Mouse (Mus musculus) layer of hippocampus, adult 18-20 months (tissue): ENCODE measurements at regions not wholly inside any gene's neighbourhood (a gene's known extent, or its start where the extent isn't known, plus 50 kb on each side); places are given as distances from the start of the nearest gene placed in this dataset.
"Not testable (repeated sequence)": the region's sequence is repeated elsewhere in the genome, so short reads cannot be mapped to it uniquely, and the experiment has no call there.

Experiments
- DNase-seq, 2 experiments: peaks; one replicate each; pipeline ENCODE4 v3.0.0; 2022; ENCODE audit warnings: low spot score in 2 of 2

DNA sequence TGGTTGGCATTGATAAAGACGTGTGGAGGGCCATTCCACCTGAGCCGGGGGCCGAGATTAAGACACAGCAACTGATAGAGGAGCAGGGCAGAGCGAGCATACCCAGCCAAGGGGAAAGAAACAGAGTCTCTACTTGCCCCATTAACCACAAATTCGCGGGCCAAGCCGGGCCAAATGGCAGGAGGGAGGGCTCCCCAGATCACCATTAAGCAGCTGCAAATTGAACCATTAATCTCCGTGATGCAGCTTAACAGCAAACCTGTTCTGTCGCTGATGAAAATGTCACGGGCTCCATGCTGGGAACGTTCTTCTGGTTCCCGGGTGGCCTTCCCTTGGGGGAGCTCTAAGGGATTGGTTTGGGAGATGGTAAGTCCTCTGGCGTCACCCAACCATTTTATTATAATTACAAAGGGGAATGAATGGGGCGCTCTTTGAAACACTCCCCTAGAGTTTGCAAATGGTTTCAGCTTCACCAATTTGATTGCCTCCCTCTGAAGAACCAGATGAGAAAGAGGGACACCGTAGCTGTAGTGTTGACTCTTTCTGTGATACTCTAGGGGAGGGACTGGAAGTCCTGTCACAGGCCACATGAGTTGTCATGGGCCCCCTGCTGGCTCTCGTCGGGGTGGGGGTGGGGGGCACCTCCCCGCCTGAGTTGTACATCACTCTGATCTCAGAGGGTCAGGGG, 124.8 kb downstream of the Enc1 start:
- DNase-seq = no peak

DNA sequence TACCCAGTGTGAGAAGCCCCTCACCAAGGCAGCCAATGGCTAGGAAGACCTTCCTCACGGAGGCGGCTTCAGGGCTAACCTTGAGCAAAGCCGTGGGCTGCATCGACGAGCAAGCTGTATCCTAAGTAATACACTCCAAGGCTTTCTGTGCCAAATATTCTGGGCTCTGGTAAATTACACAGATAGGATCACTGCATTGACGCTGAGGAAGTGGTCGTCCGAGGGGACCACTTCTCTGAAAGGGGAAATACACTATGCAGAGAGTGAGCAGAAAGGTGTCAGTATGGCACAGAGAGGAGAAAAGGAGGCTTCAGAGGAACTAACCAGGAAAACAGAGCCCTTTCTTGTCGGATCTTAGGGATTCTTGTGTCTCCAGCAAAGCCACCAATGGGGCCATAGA, 124.1 kb downstream of the Enc1 start:
- no peak for DNase-seq

DNA sequence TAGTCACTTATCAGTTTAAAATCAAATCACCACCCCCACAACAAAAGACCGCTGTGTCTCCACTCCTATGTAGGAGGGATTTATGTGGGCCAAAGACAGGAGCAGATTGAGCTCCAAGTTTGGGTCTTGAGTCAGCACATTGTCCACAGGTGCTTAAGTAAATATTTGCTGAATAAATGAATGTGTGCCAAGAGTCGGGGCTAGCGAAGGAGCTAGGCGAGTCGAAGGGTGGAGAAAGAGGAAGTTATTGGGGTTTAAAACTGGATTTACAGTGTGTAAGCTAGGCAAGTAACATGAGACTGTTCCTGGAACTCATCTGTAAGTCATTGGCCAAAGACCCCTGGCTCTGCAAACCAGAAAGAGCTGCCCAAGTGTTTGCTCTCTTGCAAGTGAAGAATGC, 122.9 kb downstream of the Enc1 start:
- DNase-seq = no peak

DNA sequence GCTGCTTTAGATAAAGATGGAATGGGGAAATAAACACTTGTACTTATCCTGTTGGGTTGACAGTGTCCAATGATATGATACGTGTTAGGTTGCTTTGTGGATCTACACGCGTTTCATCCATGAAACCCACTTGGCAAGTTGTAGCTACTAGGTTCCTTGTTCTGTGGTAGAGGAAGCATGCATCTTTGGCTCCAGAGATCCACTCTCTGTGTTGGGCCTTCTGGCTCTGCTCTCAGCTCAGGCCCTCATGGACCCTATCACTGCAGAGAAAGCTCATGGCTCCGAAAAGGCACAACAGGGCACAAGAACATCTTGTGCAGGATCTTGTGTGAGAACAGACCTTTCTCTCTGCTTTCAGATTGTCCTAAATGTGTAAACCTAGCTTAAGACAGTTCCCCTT, 122.3 kb downstream of the Enc1 start:
- DNase-seq = no peak

DNA sequence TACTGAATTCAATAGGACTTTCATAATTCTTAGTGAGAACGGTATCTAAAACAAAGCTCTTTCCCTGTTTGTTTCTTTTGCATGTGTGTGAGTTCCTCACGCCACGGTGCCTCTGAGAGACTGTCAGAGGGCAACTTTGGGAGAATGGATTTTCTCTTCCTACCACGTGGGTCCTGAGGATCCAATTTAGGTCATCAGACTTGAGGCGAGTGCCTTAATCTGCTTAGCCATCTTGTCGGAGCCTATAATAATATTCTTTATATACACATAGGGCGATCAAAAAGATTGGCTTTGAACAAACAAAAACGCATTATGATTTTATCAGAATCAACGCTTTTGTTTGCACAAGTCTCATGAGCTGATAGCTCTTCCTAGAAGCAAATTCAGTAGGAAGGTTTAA, 119.6 kb downstream of the Enc1 start:
- no peak for DNase-seq

DNA sequence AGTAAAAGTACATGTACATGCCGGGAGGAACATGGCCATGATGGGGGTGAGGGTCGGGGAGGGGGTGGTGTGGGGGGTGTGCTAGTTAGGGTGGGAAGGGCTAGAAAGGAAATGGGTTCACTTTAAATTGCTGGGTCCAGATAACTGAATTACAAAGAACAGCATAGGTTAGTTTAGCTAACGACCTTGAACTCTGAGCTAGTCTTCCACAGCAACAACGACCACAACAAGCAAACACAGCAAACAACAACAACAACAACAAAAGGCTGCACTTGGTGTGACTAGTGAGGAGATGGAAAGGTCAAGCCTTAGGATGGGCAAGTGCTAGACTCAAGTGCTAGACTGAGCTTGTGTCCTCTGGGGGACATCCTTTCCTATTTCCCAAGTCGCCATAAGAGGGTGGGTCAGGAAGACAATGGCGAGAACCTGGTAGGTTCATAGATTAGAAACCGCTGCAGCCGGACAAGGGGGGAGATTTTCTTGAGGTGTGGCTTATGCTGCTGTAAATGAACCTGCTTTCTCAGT, 117.9 kb downstream of the Enc1 start:
- no peak for DNase-seq

DNA sequence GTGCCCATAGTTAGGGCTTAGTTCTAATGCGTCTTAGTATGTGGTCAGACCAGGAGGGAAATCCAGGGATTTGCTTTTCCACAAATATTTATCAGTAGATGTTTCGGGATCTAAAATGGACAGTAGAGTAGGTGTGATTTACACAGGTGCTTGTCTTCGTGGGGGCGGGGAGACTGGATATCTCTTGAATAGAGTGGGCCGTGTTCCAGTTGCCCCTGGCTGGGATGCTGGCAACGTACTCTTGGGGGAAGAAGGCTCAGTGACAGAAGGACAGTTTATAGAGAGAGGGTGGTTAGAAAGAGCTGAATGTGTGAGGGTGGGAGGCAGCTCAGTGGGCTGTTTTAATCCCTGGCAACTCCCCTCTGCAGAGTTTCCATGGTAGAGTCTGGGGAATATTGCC, 117.4 kb downstream of the Enc1 start:
- no peak for DNase-seq

DNA sequence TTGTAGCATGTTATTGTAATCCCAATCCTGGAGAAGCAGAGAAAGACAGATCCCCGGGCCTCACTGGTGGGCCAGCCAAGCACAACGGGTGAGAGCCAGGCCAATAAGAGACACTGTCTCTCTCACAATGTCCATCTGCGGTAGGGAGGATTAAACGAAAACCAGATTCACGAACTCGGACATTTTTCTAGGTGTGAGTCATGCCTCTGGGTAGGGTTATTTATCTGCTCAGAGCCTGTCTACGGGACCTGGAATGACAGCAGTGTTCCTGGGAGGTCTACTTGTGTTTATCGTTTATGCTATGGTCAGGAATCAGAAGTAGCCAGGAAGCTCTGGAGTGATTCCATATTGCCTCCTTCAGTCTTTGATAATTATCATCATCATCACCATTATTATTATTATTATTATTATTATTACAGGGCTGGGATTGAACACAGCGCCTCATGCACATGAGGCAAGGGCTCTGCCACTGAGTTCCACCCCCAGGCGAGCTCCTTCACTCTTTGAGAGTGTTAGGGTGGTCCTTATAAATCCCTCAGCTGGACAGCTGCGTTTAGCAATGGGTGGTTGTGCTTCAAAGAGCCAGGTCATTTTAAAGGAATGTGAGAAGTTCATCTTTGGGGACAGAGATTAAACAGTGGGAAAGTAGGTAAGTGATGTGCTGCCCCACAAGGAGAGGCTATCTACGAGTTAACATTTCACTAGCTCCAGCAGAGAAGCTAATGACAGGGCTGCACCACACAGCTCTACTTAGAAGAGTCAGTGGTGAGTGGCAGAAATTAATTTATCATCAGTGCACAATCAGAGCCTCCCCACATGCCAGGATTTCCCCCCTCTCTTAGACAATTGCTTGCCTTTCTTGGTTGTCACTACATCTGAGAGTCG, 116.3 kb downstream of the Enc1 start:
- no peak for DNase-seq

DNA sequence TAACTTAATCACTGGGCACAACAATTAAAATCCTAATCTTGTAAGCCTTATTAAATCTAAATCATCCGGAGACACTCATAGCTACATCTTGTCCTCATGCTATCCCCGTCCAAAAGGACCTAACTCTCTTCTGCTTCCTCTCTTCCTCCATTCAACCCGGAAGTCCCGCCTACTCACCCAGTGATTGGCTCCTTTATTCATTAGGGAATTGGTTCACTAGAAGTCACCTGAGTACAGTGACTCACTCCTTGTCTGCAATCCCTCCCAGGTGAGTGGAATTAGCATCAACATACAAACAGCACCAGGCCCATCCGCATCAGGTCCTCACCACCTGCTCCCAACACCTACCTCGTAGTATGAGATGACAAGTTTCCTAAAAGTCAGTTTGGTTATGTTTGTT, 114.5 kb downstream of the Enc1 start:
- DNase-seq = not testable (repeated sequence)

DNA sequence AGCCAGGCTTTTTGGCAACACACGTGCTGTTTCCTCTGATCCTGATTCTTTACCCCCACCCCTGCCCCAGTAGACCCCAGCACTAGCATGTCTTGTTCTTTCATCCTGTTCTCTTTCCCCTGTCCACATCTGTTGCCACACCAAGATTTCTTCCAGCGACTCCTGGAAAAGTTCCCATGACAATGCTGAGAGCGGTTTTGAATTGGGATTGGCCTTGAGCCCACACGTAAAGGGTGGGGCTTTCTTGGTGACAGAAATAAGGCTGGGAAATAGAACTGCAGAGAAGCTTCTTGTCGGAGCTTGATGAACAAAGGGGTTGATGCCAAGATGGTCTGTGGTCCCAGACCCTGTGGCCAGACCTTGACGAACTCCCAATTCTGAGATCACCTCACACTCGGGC, 106.8 kb downstream of the Enc1 start:
- DNase-seq = no peak

DNA sequence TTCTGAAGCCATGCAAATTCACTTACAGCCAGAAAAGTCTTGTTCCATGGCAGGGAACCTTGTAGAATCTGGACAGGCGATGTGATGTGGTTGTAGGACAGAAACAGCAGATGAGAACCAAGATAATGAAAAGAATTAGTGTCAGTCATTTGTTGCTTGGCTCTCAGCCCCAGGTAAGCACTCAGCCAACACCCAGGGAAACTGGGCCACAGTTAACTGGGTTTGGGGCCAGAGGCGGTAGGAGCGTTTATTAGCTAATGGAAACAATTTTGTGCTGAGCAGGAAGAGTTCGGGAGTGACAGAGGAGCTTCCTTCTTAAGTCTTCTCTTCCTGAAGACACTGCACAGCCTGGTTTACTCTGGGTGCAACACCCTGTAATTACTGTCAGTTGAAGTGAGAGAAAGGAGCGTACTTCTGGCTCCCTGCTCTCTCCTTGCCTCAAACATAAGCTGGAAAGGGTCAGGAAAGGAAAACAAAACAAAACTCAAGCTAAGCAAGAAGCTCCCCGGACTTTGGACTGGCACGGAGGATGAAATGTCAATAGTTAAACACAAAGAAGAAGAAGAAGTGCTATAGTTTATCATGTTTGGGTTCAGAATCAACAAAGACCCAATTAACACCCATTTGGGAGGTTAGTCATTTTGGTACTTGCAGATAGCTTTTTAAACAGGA, 100.4 kb downstream of the Enc1 start:
- DNase-seq = no peak

DNA sequence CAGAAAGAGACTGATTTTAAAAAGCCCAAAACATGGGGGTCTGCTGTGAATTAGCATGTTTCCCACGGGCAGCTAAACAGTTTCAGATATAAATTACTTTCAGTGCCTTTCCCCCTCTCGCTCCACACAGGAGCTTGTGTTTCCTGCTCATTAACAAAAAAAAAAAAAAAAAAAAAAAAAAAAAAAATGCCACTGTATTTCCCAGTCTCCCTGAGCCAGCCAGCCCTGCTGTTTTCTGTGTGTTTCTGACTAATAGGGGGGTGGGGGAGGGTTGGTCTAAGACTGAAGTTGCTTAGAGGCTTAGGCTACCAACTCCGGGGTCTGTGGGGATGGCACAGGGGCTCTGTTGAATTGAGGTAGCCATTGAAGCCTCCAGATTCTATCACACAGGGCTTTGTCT, 97.0 kb downstream of the Enc1 start:
- no peak for DNase-seq

DNA sequence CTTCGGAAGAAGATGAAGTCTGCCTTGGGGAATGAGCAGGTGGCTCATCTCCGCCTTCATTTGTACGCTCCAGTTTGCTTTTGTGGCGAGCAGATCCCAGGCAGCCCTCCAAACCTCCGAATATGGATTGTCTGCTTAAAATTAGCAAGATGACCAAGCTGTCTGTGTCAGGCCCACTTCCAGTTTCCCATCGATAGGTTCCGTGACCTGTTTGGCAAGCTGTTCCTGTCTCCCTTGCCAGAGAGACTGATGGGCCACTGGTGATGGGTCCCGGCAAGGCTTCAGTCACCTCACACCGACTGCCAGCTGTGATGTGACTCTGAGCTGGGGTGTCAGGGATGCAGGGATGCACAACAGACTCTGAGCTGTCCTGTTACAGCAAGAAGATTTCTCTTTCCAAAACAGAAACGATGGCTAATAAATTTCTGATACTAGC, 96.4 kb downstream of the Enc1 start:
- DNase-seq = peak; percentile 20 to 57

DNA sequence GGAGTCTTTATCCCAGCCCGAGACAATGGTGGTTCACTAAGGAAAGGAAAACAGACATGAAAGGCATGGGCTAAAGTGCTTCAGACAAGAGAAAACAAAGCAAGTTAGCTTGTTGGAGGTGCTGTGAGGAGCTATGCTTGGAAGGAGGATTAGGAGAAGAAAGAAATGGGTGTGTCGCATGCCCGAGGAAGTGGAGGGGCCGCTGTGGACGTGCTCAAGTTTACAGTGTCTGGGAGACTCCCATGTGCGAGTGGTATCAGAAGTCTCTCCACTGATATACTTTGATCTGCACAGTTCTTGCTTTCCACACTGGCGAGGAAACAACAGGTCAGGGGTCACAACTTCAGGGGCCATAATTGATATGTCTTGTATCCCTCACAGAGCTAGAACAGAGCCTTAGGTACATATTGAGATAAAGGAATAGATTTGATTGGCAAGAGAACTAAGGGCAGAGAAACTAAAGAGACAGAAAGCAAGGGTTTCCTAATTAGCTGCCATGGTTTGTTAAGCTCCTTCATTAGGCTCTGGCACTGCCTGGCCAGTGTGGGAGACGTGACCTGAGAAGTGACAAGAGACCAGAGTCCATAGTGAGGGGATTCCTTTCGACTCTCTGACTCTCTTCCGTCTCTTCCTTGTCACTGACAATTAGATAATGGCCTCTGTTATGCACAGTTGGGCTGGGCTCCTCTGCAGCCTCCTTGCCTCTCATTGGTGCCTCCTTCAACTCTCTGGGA, 93.1 kb downstream of the Enc1 start:
- DNase-seq = no peak

DNA sequence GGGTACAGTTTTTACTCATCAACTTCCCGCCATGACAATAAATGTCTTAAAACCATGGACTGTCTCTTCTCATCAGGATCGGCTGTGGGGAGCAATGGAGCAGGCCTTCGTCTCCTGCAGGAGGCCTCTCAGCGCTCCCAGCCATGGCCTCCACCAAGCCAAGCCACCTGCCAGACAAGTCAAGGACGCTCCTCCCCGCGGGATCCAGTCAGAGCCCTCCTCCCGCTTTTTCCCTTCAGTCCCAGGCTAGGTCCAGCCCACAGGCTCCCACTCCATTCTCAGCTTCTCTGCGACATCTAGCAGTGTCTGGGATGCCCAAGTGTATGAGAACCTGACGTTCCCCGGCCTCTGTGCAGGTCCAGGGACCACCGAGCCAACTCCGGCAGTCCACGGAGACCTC, 90.2 kb downstream of the Enc1 start:
- no peak for DNase-seq

DNA sequence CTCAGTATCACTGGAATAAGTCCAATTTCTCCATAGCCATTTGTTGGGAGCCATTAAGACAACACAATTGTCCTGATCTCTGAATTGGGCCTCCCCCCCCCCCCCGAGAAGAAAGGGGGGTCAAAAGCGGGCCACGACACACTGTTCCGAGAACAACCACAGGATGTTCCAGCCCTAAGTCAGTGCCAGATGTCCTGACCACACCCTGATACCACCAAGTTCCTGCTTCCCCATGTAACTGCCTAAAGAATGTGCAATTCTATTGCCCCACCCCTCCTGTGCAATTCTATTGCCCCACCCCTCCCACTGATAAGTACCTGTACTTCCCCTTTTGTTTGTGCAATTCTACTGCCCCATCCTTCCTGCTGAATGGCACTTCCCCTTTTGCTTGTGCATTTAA, 80.4 kb downstream of the Enc1 start:
- not testable (repeated sequence) for DNase-seq

DNA sequence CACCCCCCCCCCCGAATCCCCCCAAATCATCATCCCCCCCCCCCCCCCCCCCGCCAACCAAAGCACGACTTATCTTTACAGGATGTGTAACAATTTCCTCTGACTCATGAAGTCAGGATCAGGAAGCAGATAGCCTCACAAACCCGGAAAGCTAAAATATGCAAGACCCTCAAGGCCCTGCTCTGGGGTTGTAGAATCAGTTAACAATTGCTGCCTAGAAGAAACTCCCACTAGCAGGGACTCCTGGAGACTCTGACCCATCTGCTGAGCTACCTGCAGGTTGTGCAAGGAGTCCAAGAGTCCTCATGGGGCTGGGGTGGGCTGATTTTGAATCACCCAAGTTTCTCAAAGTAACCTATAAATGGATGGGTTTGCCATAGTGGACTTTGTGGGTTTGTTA, 79.9 kb downstream of the Enc1 start:
- DNase-seq = no peak

DNA sequence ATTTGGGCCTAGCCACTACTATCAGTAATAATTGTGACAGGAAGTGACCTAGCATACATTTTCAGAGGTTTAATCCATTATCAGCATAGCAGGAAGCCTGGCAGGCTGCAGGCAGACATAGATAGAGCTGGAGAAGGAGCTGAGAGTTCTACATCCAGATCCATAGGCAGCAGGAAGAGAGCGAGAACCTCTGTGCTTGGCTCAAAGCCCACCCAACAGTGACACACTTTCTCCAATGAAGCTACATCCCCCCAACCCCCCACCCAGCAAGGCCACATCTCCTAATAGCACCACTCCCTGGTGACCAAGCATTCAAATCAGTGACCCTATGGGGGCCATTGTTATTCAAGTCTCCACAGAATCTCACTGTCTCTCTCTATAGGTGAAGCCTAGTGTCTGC, 79.4 kb downstream of the Enc1 start:
- DNase-seq = no peak

DNA sequence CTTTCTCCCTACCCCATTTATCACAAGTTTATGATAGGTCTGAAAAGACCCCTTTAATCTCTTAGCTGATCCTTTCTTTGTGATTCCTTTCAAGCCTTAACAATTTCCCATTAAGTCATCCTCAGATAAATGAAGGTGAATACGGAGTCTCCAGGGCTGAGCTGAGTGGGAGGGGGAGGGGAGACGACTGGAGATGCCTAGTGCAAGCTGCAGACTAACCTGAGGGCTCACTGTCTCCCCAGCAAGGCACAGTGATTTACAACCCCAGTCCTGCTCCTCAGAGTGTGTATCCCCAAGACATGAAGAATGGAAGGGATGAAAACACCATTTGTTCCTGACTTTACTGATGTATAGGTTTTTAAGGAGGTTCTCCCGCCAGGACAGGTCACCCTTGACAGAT, 76.7 kb downstream of the Enc1 start:
- no peak for DNase-seq

DNA sequence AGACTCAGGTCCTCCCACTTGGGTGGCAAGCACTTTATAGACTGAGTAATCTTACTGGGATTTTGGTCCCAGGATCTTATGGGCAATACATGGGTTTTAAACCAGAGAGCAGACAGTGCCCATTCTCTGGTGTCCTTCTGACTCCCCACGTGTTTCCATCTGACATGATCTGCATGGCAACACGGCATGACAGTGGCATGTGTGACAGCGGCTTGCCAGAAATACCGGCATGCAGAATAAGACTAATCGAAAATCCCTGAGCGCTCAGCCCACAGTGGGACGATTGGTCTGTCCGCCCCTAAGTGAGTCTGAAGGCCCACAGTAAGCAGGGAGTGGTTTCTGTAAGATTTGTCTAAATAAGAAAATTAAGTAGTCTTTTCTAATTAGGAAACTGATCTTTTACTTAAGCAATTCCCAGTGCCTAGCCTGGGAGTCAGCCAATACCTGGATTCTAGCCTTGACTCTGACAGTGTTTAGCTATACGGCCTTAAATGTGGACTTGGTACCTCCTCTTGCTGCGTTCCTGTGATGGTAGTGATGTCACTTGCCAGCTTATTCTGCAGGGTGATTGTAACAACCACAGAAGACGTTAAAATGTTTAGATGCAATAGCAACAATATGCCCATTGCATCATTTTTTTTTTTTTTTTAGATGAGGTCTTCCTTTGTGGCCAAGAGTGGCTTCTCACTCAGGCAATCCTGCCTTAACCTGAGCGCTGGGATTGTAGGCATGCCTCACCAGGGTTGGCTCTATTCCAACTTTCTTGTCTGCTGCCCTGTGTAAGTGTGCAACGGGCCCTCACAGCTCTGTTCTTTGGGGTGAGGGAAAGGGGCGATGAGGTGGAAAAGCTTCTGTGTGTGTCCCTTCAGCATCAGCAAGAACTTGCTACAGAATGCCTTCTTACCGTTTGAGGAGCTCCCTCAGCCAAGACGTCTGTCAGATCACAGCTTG, 71.8 kb downstream of the Enc1 start:
- no peak for DNase-seq
